Mouse (Mus musculus) adrenal gland, adult 8-10 months (tissue): Measurements from ENCODE around the gene Inafm2. TPM values are rescaled to one million over a fixed set of nuclear protein-coding genes. Genes with fewer than 3 reads are reported as not detected.

ENCODE experiments used
- DNase-seq: peaks from one replicate; pipeline ENCODE4 v3.0.0; 2022
- total RNA-seq, 4 experiments: library from RNA; stranded (reverse); gene quantifications; 2 replicates each; pipeline ENCODE4 v1.2.4; 2022

The Inafm2 gene
- 10 to 100 TPM; 36.3 to 48.6 (median 39.9) TPM for total RNA-seq

DNA sequence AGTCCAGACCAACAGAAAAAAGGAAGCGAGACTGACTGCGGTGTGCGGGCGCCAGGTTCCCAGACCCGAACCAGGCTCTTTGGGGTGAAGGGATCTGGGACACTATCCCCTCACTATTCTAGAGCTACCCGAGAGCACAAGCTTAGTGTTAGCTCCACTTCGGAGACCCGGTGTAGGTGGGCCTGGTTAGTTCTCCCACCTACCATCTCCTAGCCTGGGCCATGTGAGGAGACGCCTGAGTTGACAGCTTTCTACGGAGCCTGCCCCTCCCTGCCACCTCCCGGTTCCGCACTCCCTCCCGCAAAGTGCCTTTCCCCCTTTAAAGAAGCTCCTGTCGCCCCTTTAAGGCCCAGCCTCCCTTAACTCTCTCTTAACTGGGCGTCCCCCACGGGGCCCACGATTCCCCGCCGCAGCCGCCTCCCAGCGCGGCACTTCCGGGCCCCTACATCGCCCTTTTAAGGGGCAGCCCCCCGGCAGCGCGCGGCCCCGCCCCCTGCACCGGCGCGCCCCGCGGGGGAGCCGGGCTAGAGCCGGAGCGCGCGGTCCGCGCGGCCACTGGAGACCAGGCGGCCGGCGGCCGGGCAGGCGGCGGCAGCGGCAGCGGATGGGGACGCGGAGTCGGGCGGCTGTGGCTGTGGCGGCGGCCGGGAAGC is at the start of gene Inafm2:
TSS of gene Inafm2 (plus strand) at position 527 of the 653 bp plus-strand sequence.
- peak; percentile 91 for DNase-seq

DNA sequence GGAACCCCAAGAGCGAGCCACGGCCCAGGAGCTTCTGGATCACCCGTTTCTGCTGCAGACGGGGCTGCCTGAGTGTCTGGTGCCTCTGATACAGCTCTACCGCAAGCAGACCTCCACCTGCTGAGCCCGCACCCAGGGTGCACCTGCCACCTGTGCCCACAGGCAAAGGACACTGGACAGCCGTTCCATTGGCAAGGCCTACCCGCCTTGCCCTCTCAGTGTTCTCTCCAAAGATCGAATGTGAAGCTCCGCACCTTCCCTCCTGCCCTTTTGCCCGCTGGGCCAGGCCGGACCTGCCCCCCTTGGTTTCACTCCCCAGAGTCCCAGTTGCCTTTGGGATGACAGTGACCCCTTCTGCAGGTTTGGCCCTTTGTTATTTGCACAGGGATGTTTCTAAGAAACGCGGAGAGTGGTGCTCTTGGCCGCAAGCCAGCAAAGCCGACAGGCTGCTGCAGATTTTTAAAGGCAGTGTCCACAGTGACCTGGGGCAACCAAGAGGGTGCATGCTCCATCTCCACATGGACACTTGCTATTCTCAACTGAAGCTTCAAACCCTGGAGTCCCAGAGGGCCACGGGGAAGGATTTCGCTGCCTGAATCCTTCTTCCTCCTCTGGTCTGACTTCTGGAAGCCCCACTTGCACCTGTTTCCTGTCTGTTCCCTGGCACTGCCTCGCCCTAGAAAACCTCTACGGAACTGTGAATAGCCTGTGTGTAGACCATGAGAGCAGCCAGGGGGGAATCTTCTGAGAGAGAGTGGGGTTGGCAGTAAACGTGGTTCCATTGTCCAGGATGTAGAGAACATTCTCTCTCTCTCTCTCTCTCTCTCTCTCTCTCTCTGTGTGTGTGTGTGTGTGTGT is 48.9 kb upstream of the Inafm2 start:
- no peak for DNase-seq

DNA sequence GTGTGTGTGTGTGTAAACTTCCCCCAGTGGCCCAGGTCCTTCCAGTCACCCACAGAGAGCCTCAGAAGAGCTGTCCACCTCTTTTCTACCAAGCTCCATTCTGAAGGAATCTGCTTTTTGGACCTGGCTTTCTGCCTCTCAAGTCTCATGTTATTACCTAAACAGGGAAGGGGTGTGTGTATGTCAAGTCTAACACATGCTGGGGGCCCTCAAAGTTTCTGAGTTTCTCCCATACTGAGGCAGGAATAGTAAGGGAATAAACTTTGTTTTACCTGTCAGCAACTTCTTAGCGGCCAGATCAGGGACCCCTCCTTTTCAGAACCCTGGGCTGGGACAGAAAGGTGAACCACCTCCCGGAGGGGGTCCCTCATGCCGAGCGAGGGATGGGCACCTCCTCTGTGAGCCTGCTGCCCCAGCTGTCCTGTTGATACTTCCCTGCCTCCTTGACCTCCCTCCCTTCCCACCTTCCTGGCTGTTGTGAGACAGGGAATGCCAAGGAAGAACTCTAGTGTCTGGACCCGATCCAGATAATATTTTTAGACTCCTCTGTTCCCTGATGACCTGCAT is 48.2 kb upstream of the Inafm2 start:
- DNase-seq: no peak

DNA sequence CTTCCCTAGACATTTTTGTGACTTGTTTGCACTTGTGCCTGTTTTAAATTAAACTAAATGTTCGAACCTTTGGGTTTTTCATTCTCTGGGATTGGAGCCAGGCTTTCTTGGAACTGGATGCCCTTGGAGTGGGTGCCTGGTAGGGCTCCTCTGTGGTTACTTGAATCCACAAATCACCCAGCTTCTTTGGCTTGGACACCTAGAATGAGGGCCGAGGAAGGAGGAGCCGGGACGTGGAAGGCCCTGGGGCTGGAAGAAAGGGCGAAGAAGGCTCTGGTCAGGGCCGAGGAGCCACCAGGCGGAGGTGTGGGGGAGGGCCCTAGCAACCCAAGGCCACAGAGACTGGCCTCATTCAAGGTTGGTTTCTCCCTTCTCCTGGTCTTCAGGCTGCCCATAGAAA is 47.6 kb upstream of the Inafm2 start:
- DNase-seq: peak; percentile 56

DNA sequence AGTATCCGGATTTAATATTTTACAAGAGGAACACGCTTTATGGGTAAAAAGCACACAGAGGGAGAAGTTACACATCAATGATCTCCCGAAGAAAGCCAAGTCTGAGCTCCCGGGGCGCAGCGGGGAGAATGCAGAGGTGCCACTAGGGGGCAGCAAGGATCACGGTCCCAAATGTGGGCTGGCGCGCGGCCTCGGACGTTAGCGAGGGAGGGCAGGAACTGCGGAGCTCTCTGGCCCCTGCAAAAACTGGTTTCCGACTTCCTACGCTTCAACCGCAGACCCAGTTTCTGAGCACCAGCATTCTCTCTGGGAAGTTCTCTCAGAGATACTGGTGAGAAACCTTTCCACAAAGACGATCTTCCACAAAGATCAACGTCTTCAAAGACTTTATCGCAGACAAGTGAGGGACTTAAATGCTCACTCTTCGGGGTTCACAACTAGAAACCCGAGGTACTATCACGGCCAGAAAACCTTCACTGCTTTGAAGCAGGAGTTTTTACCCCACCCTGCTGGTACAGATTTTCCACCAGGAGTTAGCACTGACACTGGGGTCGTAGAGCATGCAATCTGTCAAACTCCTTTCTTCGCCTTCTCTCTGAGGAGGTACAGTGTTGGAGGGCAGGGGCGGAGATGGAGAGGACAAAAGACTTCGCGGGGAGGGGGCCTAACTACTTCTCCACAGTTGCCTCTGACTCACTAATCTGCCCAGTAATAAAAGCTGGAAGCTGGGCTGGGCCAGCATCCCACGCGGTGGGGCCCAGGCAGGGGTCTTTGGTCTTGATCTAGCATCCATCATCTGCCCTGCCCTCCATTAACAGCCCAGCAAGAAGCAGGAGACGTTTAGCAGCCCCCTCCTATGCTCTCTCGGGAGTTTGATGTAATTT is 45.1 kb upstream of the Inafm2 start:
- DNase-seq: peak; percentile 68

DNA sequence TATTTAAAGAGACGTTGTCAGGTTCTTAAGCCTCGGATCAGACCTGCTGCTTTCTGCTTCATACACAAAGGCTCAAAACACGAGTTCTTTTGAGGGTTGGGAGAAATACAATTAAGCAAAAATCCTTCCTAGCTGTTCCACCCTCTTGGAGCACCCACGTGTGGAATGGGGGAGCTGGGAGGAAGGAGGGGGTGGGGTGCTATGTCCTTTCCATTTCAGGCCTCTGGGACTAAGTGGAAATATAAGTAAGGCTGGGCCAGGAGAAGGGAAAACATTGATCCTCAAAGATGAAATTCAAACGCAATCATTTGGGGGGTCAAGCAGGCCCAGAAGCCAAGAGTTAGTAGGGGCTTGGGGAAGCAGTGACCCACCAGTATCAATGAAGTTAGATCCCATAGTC is 44.4 kb upstream of the Inafm2 start:
- DNase-seq: no peak

DNA sequence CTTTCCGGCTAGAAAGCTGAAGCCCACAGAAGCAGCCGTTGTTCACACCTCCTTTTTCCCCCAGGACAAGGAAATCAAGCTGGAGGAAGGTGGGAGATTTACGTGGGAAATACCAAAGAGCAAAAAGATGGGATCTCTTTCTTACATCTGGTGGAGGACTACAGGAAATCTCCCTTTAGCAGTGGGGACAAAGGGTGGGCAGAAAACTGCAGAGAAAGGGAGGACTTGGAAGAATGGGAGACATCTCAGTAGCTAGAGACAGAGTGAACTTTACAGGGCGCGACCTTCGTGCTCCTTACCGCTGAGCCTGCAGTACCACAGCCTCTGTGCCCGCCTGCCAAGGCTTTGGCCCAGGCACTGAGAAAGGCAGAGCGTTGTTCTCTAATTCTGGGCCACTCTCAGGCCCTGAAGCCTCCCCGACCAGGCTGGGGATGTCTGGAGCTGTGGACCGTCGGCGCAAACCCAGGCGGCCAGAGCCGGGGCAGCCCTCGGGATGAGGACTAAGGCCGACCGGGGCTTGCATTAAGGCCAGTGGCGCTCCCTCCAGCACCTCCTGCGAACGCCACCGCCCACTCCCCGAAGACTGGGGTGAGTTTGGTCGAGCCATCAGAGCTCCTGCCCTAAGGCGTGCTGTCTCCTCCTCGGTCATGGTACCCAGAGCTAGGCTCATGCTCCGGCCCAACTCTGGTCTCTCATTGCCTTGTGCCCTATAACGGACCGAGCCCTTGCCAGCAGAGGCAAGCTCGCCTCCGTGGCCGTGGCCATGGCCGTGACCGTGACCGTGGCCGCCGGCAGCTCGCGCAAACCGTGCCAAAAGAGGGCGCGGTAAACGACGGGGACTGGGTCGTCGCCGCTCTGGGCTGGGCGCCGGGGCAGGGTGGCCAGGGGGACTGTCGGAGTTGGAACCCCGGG is 43.3 kb upstream of the Inafm2 start:
- no peak for DNase-seq

DNA sequence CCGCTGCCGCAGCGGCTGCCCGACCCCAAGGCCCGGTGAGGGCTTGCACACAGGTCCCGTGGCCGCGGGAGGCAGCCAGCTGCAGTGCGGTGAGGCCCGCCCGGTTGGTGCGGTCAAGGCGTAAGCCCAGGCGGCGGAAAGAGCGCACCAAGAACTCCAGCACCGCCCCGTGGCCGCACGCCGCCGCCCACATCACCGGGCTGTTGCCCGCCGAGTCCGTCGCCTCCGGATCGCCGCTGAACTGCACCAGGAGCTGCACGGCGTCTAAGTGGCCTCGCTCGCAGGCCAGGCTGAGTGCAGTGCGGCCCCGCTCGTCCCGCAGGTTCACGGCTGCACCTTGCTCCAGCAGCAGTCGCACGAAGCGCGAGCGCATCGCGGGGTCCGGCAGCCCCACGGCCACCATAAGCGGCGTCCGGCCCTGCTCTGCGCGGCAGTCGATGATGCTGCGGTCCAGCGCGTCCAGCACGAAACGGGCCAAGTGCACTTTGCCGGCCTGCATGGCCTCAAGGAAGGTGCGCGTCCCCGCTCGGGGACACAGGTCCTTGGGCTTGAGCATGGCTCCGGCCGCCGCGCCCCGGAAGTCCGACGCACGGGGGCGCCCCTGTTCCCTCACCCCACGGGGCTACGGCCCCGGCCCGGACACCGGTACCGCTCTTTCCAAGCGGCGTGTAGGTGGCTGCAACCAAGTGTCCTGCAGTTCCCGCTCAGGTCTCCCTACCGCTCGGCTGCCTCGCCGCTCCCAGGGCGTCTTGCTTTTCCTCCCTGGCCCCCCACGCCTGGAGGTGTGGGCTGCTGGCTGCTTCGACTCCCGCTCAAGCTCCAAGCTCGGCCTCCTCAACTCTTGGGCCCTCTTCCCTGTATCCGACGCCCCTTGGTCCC is 42.4 kb upstream of the Inafm2 start:
- DNase-seq: no peak

DNA sequence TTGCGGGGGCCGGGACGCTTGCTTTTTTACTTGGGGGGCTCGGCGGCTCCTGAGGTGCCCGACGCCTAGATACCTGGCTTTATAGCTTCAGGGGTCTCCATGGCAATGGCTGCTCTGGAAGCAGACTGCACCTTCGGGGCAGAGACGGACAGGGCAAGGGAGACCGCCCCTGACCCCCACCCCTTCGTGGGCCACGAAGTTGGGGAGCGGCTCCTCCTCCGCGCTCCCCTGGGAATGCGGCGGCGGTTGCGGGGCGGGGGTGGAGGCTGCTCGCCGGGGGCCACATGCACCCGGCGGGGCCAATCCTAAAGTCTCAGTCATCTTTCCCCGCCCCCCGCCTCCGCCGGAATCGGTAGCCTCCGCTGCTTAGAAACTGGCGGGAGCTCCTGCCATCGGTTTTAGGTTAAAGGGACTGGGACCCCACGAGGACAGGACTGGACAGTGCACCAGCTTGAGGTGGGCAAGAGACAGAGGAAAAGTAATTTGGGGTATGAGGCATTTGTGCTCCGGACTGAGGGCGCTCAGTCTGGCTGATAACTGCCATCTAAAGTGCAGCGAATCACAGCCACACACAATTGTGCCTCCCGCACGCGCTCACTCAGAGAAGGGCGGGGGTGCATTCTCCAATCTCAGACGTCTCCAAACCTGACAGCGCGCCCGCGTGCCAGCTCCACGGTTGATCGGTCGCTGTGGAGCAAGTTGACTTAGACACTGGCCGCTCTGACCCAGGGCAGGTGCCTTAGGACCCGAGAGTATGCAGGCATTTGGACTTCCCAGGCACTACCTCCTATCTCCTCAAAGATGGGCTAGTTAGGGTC is 41.4 kb upstream of the Inafm2 start, which contains the start of gene Ankrd63:
TSS of gene Ankrd63 (minus strand) at position 51 of the 818 bp plus-strand sequence.
- no peak for DNase-seq

DNA sequence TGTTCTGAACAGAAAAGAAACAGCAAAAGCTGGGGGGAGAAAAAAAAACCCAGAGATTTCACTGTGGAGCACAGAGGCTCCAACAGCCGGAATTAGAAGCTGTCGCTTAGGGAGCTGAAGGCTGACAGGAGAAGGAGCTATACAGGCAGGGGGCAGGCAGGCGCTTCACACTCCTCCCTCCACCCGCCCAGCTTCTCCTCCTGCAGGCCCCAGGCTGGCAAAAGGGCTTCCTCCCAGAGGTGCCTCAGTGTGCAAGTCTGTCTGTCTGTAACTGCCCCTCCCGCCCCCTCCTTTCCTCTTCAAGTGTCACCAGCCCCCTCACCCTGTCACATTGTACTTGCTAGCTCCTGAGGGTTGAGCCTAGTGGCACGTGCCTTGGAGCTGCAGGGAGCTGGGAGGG is 39.1 kb upstream of the Inafm2 start:
- DNase-seq: no peak

DNA sequence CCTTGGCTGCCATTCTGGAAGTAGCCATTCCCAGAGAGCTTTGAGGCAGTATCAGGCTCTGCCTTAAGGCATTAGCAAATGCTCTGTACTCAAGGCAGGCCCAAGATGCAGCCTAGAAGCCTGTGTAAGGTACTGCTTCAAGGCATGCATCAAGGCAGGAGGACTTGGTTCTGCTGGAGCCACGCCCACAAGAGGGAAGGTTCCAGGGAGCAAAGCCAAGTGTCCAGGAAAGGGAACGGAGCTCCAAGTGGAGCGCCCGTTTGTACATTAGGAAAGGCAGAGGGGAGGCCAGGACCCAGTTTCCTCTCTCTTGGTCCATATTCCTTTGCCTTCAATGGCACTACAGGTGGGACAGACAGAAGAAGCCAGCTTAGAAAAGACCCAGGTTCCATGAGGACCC is 37.1 kb upstream of the Inafm2 start:
- no peak for DNase-seq

DNA sequence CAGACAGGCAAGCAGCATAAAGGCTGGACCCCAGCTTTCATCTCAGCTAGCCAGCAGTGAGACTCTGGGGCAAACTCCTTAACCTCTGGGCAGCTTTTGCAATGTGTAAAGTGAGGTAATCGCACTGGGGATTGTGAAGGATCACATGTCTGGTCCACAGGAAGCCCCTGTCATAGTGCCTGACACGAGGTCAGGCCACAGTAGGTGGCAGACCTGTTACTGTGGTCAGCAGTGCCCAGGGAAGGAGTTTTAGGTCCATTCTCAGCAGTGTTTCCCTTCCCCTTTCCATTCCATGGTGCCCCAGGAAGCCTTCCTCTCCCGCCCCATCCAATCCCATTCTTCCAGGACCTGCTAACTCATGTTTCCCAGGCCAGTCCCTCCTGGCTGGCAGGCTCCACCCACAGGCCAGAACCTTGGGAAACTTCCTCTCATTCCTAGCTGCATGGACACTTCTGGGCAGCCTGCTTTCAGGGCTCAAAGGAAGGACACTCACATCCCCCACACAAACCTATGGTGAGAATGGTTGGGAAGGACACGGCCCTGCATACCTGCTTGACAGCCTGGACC is 35.8 kb upstream of the Inafm2 start:
- DNase-seq: no peak

DNA sequence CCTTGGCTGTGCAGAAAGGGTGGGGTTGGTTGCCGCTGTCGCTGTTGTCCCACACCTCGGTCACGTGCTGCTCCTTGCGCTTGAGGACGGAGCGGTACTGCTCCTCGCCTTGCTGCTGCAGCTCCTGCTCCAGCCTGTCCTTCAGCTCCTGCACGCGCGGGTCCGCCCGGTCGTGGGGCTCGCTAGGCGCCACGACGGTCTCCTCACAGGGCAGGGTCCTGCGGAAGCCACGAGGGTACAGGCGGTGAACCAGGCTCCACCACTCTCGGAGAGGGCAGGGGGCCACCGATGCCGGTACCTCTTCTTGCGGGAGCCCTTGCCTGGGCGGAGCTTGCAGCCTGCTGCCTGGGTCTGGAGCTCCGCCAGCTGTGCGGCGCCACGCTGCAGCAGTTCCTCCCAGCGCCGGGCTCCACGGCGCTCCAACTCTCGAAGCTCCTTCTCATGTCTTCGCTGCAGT is 34.5 kb upstream of the Inafm2 start:
- no peak for DNase-seq

DNA sequence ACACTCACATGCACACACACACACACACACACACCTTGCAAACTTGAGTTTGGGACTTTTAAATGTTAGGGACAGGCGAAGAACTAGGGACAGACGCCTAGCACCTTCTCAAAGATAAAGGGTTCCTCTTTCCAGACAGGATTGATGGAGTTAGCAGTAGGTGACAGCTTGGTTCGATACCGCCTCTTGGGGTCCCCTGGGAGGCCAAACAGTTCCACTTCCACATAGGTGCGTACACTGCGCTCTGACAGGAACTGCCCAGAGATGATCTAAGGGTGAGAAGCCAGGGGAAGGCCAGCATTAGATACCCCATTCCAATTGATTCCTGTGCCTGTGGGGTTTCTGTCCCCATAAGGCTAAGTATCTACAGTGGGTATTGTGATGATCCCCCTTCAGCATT is 31.9 kb upstream of the Inafm2 start:
- DNase-seq: no peak

DNA sequence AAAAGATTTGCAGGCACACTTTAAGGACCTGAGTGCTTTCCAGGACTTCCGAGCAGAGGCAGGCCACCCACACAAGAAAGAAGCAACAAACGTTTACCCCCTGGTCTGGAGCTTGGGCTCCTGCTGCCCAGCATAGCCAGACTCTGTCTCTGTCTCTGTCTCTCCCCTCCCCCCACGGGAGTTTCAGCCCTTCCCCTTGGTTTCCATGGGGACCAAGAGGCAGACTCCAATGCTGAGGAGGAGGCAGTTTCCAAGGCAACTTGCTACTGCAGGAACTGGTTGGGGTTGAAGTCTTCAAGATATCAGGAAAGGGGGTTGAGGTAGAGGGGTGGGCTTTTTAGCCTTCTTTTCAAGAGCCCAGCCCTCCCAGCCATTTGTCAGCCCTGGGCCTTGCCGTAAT is 31.3 kb upstream of the Inafm2 start:
- no peak for DNase-seq

DNA sequence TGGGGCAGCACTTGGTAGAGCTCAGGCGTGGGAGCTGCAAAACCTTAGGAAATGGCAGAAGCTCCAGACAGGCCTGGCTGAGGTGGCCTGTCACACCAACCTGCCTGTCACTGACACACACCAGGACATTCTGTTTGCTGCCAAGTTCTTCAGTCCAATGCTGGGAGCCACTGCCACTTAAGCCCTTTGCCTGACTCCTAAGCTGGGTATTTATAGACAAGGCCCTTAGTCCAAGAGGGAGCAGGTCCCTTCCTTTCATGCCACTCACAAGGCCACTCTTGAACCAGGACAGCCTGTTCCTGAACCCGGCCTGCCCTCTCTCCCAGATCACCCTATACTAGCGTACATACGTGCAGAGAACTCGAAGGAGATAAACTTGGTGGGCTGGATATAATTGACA is 28.9 kb upstream of the Inafm2 start:
- peak; percentile 1 for DNase-seq

DNA sequence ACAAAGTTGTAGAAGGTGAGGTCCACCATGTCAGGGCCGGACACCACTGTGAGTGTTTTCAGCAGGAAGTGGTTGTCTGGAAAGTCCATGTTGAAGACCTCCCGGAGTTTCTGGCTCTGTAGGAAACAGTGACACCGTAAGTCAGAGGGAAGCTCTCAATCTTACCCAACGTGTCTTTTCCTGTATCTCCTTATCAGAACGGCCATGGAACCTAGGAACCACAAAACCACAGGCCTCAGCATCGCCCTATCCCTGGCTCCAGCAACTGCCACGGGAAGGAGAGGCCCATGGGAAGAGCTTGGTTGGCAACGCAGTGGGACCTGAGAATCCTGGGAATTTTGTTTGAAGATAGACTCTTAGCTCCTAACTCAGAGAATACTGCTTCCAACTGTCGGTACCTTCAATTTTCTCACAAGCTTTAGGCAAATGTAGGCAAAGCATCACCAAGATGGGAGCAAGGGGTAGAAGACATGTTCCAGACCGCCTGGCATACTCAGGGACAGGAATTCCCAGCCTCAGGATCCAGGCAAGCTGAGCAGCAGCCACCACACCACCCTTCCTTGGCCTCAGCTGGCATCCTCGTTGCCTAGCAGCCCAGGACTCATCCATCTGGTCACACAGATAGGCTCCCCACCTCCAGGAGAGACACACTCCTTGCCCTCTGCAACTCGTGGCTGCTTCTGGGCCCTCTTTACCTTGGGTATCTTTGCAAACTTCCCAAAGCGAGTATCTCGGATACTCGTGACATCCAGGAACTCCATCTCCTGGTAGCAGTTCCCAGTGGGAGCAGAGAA is 21.7 kb upstream of the Inafm2 start:
- no peak for DNase-seq

DNA sequence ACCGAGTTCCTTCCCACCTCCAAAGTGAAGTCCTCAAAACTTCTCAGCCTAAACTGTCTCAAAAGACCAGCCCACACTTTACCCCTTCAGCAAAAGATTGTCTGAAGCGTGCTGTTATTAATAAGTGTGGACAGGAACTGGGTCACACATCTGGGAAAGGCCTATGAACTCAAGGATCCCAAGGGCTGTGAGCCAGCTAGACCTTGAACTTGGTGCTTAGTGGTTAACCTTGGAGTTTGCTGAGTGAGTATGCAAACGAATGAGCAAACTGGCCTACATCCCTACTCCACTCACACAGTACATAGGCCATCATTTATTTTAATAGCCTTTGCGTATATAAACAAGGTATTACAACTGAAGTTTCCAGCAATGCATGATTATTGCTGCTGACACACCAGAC is 20.0 kb upstream of the Inafm2 start:
- DNase-seq: peak; percentile 76
